Mouse (Mus musculus) ES-E14 (cell line): Measurements from ENCODE around the gene Gjc2. TPM values are rescaled to one million over a fixed set of nuclear protein-coding genes. Genes with fewer than 3 reads are reported as not detected.
A peak's percentile ranks its signal among the peaks of the same experiment; 100 is the strongest.

Source experiments
- DNase-seq: peaks from one replicate; pipeline ENCODE4 v3.0.0-alpha.2; 2013; ENCODE audit warnings: low read depth, low spot score
- H3K27ac ChIP-seq: 2 replicates; pipeline ENCODE4 v1.5.1; 2012; ENCODE audit warnings: low read depth, mild to moderate bottlenecking, low read length, moderate library complexity, mixed read lengths; ENCODE audit not compliant: poor library complexity, insufficient read depth, severe bottlenecking
- H3K36me3 ChIP-seq: 2 replicates; pipeline ENCODE4 v1.6.1; 2012; ENCODE audit warnings: mild to moderate bottlenecking, low read length, moderate library complexity, mixed read lengths; ENCODE audit not compliant: control insufficient read depth, poor library complexity, insufficient read depth, severe bottlenecking
- H3K4me1 ChIP-seq, 2 experiments: fragments of 150-350 bp in 1 of 2; sonication (generic) in 1 of 2; 2 replicates each; pipeline ENCODE4 v1.6.1; 2012; ENCODE audit warnings: low read length in 2 of 2, mild to moderate bottlenecking in 1 of 2, mixed read lengths in 1 of 2; ENCODE audit not compliant: control insufficient read depth in 2 of 2, insufficient read depth in 2 of 2, poor library complexity in 1 of 2
- H3K4me3 ChIP-seq, 2 experiments: fragments of 150-350 bp in 1 of 2; sonication (generic) in 1 of 2; 2 replicates each; pipeline ENCODE4 v1.5.1; 2012; ENCODE audit warnings: low read length in 2 of 2, low read depth in 1 of 2, mild to moderate bottlenecking in 1 of 2, mixed read lengths in 1 of 2; ENCODE audit not compliant: insufficient read depth in 1 of 2, poor library complexity in 1 of 2, severe bottlenecking in 1 of 2
- H3K9ac ChIP-seq: 2 replicates; pipeline ENCODE4 v1.6.1; 2012; ENCODE audit warnings: low read depth, mild to moderate bottlenecking, low read length, mixed read lengths; ENCODE audit not compliant: poor library complexity, insufficient read depth, severe bottlenecking
- H3K9me3 ChIP-seq: fragments of 150-350 bp; sonication (generic); 2 replicates; pipeline ENCODE4 v1.6.1; 2012; ENCODE audit warnings: low read depth, mild to moderate bottlenecking, low read length; ENCODE audit not compliant: control insufficient read depth, insufficient read depth
- CHD2 ChIP-seq: IDR thresholded peaks from 2 replicates; pipeline ENCODE4 v1.6.1; 2014; ENCODE audit warnings: mild to moderate bottlenecking, low read depth, low read length, inconsistent platforms
- HCFC1 ChIP-seq: IDR thresholded peaks from 2 replicates; pipeline ENCODE4 v1.6.1; 2012; ENCODE audit warnings: low read length, inconsistent platforms, borderline replicate concordance; ENCODE audit not compliant: insufficient read depth
- MAFK ChIP-seq: IDR thresholded peaks from 2 replicates; pipeline ENCODE4 v1.6.1; 2014; ENCODE audit warnings: mild to moderate bottlenecking, low read depth, low read length, inconsistent platforms; ENCODE audit not compliant: insufficient read depth
- ZC3H11A ChIP-seq: IDR thresholded peaks from 2 replicates; pipeline ENCODE4 v1.6.1; 2012; ENCODE audit warnings: low read depth, mild to moderate bottlenecking, inconsistent platforms, low read length, borderline replicate concordance
- ZNF384 ChIP-seq: IDR thresholded peaks from 2 replicates; pipeline ENCODE4 v1.6.1; 2012; ENCODE audit warnings: low read depth, low read length, inconsistent platforms
- in situ Hi-C, 2 experiments: fragments of 600-800 bp; cut with MboI; formaldehyde crosslinking; loops; one replicate each; pipeline ENCODE4 v1.15.1; 2025; ENCODE audit warnings: low sequenced_read_pairs in 2 of 2, inconsistent platforms in 1 of 2; ENCODE audit not compliant: unreplicated experiment in 2 of 2
- total RNA-seq: library from RNA; depleted of rRNA; stranded (reverse); fragments of 300-350 nt; gene quantifications from 2 replicates; pipeline ENCODE4 v1.2.3, GENCODE M21; 2012

Gene Gjc2
- total RNA-seq, 1 experiment: not detected

DNA sequence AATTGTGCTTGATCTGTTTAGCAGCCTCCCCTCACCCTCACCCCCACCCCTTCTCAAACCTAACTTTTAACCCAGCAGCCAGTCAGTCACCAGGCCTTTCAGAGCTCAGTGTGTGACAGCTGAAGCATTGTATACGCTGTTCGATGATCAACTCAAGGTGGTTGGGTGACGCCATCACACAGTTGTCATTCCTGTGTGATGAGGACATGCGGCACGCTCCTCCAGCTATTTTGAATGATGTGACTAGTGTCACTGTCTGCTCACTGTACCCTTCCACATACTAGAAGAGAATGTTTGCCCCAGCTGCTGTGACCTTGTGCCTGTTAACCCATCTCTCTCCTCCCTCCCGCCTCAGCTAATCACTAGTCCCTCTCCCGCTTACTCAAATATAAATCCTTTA, 28.8 kb downstream of the Gjc2 start:
- Histone ChIP-seq H3K36me3 (no peaks in the 10 kb centered on the region), H3K27ac (no peak overlapping the region), H3K9ac (no peak overlapping the region), H3K4me1 (peaks cover 0 to 4% of the 10 kb centered on the region in 2 experiments; a peak in 1 of 4 replicates), H3K4me3 (no peak overlapping the region), H3K9me3 (no peaks in the 10 kb centered on the region)
- TF ChIP-seq ZC3H11A: no peak
- TF ChIP-seq CHD2: no peak
- no peak for TF ChIP-seq HCFC1
- no peak for TF ChIP-seq MAFK
- no peak for TF ChIP-seq ZNF384
- DNase-seq: no peak
- in situ Hi-C loops: no loop called here

DNA sequence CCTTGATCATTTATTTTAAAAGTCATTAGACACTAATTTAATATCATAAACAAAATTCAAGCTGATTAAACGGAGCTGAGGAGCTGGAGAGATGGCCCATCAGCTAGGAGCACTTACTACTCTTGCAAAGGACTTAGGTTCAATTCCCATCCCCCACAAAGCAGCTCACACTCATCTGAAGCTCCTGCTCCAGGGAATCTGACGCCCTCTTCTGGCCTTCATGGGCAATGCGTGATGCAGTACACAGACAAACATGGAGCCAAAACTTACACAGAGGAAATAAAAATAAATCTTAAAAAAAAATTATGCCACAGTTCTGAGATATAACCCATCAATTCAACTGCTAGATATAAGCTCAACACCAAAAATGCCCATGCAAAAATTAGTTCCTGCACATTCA, 31.3 kb downstream of the Gjc2 start:
- in situ Hi-C loops: no loop called here
- TF ChIP-seq MAFK (no peak), CHD2 (no peak), ZNF384 (no peak), ZC3H11A (no peak), HCFC1 (no peak)
- Histone ChIP-seq H3K27ac (no peak overlapping the region), H3K4me3 (no peak overlapping the region), H3K9me3 (no peaks in the 10 kb centered on the region), H3K4me1 (no peaks in the 10 kb centered on the region), H3K36me3 (no peaks in the 10 kb centered on the region), H3K9ac (no peak overlapping the region)
- DNase-seq: peak; percentile 28

DNA sequence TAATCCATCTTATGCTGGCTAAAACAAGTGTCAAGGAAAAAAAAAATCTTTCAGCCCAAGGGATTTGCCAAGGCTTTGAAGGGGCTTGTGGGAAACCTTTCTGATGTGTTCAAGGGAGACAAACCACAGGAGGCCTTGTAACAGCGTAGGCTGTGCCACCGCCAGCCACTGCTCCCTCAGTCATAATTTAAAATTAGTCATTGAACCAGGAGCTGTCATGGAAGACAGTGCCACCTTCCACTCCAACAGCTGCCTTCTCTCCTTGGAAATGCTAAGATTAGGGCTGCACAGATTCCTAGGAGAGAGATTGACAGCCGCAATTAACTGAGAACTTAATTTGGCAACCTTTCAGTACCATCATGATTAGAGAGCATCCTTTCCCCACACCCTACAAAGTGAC, 33.7 kb downstream of the Gjc2 start:
- Histone ChIP-seq H3K9ac (no peak overlapping the region), H3K27ac (no peak overlapping the region), H3K36me3 (no peaks in the 10 kb centered on the region), H3K9me3 (no peaks in the 10 kb centered on the region), H3K4me1 (no peaks in the 10 kb centered on the region), H3K4me3 (no peak overlapping the region)
- TF ChIP-seq ZC3H11A (no peak), ZNF384 (no peak), MAFK (no peak), CHD2 (no peak), HCFC1 (no peak)
- in situ Hi-C loops: no loop called here
- DNase-seq: no peak

DNA sequence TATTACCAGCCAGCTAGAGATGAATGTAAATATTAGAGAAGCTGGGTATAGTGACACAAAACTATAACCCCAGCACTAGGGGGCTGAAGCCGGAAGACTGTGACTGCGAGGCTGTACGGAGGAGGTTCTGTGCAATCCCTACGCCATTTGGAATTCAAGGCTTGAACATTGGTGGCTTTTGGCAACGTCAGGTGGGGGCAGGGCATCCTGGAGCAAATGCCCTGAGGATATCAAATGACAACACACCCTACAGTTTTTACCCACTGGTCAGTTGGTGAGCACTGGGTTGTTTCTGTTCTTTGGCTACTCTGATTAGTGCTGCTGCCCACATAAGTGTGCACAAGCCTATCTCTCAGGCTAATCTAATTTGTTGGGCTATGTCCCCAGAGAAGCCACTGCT, 40.1 kb downstream of the Gjc2 start:
- TF ChIP-seq MAFK: no peak
- TF ChIP-seq HCFC1: no peak
- TF ChIP-seq ZC3H11A: no peak
- TF ChIP-seq CHD2: no peak
- TF ChIP-seq ZNF384: no peak
- peaks cover 0 to 2% of the 10 kb centered on the region in 2 experiments; a peak in 1 of 4 replicates for H3K4me1 ChIP-seq
- no peak overlapping the region for H3K4me3 ChIP-seq
- DNase-seq: no peak
- H3K27ac ChIP-seq: no peak overlapping the region
- H3K36me3 ChIP-seq: no peaks in the 10 kb centered on the region
- H3K9ac ChIP-seq: no peak overlapping the region
- in situ Hi-C loops: no loop called here
- H3K9me3 ChIP-seq: no peaks in the 10 kb centered on the region

DNA sequence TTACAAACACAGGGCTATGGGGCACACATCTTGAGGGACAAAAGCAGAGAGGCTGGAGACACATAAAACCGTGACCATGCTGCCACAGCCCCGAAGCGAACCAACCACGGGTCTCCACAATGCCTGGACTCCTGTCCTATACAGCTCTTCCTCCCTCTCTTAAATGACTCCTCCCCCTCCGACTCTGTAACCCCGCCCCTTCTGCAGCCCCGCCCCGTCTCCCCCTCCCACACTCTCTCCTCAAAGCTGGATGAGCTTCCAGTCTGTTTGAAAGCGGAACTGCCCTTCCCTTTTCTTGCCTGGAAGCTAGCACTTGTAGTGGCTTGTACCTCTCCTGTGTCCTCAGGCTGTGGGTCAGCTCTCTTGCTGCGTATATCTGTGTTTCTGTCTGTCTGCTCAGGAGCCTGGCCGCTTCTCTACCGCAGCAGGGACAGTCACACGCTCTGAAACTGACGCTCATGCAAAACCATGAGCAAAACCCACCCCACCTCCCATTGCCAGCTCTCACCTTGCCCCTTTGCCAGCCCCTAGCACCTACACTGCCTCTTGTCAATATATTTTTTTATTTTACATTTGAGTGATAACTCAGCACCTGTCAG, 41.1 kb downstream of the Gjc2 start:
- H3K27ac ChIP-seq: no peak overlapping the region
- no peak for TF ChIP-seq ZNF384
- no peak for TF ChIP-seq HCFC1
- peaks cover 0 to 2% of the 10 kb centered on the region in 2 experiments; a peak in 1 of 4 replicates for H3K4me1 ChIP-seq
- in situ Hi-C loops: no loop called here
- H3K9me3 ChIP-seq: no peaks in the 10 kb centered on the region
- peak; percentile 51 for DNase-seq
- no peaks in the 10 kb centered on the region for H3K36me3 ChIP-seq
- H3K9ac ChIP-seq: no peak overlapping the region
- H3K4me3 ChIP-seq: no peak overlapping the region
